Mouse (Mus musculus): ENCODE data around the gene Snrpd2.

DNA sequence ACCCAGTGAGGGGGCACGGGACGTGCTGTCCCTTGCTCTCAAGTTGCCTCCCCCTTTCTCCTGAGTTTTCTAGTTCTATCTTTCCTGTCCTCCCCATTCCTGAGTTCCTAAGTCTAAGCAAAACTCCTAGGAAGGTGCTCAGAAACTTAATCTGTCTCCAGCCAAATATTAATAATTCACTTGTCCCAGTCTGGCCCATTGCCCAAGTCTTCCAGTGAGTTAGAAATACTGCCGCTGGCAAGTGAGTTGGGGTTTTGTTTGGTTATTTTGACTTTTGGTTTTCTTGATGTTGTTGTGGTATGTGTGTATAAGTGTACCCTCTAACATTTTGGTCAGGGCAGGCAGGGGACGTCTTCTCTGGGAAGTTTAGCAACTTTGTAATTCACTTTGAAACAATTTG is 27.8 kb upstream of the Snrpd2 start:
- no peak for TF ChIP-seq CTCF (IDR thresholded peaks at IDR 0.05; ENCODE audit: low read depth)
- no peak for TF ChIP-seq EP300 (optimal IDR thresholded peaks at IDR 0.05)
